Mouse (Mus musculus) 3T3-L1 (cell line): Measurements from ENCODE around the gene Serpine2.
A peak's percentile ranks its signal among the peaks of the same experiment; 100 is the strongest.

ENCODE experiments used
- DNase-seq: peaks from one replicate; pipeline ENCODE4 v3.0.0-alpha.2; 2015; ENCODE audit warnings: low read depth, low spot score

The Serpine2 gene

DNA sequence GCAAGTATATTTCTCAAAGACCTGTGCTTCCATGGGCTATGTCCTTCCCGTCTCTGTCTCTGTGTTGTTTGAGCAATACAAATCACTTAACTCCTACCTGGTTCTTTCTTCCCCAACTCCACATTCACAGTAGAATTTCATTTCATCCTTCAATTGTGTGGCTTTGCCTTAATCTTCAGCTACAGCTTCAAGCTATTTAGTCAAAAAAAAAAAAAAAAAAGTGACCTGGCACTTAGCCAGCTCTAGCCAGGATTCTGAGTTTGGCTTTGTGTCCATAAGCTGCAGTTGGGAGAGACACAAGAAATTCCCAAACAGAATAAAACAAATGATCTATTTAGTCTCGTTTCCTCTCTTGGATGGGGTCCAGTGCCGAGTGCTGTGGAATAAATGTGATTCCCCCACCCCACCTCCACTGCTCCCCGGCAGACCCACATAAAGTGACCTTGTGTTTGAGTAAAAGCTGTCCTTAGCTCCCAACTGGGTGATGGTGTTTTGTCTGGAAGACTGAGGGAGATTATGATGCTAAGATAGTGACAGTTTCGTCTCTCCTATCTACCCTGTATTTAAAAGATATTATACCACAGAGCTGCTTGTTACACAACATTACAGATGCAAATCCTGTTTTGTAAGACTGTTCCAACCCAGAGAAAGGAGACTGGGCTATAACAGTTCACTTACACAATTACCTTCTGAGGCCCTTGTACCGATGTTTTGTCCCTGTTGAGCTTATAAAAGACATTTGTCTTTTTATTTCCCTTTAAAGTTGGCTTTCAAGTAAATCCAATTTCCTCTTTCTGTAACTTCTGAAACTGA lies at the start of gene Serpine2:
Gene Serpine2 (minus strand): TSS at position 51 of the 813 bp plus-strand sequence.
- no peak for DNase-seq

DNA sequence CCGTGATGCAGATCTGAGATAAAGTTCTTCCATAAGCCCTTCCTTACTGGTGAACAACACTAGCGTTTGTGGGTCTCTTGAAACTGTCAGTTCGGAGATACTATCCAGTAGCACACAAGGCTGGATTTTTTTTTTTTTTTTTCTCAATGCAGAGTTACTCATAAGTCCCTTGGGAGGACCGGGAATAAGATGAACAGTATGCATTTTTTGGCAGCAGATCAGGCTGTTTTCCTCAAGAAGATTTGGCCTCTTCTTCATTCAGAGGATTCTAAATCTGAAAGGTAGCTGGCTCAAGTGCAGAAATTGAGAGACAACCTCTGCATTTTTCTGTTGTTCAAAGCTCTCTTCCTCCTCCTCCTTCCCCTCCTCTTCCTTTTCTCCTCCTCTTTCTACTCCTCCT lies 46.8 kb upstream of the Serpine2 start:
- peak; percentile 59 for DNase-seq

DNA sequence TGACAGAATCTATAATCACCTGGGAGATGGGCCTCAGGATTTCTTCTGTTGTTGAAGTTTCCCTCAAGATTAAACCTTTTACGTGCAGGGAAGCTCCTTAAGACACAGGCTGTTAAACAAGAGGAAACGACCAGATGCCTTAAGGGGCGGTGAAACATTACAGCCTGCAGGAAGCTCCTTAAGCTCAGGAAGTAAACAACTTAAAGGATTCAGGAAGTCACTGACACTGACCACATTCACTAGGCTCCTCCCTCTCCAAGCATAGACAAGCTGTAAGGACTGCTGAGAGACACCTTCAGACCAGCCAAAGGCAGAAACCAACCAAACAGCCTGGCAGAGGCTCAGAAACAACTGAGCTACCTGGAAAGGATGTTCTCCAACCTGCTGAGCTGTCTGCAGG lies 44.3 kb upstream of the Serpine2 start:
- DNase-seq = no peak

DNA sequence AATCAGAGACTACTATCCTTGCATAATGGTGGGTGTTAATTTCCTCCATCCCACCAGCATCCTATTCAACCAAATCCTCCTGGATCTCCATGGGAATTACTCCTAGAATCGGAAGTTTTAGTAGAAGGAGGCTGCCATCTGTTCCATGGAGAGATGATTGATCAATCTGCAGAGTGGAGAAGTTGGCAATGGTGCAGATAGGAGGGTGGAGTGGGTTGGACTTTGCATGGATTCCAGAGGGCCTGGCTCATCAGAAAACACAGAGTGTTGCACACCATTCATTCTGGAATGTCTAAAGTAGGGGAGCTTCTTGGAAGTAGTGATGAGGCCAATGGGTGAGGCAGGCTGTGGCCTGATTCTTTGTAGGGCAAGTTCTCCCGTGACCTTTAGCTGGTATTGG lies 41.9 kb upstream of the Serpine2 start:
- no peak for DNase-seq

DNA sequence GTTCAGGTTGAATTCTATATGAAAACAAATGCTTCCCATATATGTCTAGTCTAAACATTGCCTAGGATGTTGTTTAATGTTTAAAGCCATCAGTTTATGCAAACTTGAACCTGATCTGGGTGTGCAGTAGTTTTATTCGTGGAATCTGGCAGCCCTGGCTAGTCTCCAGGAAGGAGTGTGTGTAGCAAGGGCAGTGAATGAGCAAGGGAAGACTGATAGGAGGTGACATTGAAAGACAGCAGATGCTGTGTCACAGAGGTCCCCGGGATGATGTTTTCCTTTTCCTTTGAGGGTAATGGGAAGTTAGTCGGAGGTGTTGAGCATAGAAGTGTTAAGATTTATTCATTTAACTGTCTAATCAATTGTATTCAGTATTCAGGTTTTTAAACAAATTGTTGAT lies 21.7 kb upstream of the Serpine2 start:
- no peak for DNase-seq

DNA sequence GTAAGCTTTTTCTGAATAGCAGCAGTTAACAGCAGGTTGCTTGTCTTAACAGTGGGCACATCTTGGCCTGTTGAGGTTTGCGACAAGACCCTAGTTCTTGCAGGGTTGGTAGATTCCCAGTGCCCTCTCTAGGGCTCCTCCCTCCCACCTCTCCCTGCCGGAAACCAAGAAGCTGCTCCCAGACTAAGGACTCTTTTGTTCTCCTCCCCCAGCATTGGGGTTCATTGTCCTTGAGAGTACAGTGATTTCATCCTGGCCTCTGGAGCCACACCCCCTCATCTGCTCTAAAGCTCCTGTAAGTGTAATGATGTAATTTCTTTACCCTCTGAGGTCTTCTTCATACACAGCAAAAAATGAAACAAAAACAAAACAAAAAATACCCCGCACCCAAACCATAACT lies 13.8 kb upstream of the Serpine2 start:
- no peak for DNase-seq

DNA sequence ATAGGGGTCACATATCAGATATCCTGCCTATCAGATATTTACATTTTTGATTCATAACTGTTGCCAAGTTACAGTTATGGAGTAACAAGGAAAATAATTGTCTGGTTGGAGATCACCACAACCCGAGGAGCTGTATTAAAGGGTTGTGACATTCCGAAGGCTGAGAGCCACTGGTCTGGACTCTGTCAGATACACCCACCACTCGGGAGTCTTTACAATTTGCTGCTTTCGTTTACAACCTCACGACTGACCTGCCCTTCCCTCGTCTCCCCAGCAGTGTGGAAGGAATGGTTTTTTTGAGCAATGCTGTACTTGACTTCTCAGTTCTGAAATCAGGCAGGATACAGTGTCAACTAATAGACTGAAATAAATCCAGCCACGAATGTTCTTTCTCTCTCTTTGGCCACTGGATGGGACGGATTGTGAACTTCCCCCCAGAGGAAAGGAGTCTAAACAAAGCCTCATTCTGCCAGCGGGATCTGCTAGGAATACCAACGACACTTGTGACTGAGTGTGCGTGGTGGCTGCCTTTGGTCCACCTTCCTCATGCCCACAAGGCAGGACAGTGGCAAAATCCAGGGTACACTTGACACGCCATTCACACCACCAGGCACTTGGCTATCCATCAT lies 455 bp downstream of the Serpine2 start:
- no peak for DNase-seq

DNA sequence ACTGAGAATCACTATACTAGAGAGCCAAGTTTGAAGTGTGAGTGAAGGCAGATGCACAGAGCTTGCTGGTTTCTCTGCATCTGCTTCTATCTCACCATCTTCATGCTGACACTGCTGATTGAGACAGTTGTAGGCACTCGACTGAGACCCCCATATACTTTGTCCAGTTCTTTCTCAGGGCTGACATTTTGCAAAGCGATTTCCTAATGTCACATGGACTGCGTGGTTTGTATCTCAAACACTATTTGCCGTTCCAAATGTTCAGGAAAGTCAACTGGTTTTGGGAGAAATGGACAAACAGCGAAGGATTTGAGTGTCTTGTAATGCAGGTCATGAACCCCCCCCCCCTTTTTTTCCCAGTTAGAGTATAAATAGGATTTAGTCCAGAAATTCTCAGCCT lies 1.0 kb downstream of the Serpine2 start:
- no peak for DNase-seq

DNA sequence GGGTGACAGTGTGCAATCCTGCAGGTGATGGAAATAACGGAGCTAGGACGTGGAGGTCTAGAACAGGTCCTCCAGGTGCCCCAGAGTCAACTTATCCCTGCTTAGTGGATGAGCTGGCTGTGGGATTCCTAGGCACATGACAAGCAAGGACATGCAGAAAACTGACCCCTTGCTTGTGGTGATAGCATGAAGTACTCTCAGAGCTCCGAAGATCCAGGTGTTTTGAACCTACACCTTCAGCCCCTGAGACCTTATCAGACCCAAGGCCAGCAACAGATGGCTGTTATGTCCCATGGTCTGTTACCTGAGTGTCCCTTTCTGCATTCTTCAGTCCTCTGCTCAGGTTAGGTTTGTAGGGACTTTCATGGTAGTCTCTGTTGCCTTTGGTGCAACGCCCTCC lies 2.0 kb downstream of the Serpine2 start:
- DNase-seq = no peak

DNA sequence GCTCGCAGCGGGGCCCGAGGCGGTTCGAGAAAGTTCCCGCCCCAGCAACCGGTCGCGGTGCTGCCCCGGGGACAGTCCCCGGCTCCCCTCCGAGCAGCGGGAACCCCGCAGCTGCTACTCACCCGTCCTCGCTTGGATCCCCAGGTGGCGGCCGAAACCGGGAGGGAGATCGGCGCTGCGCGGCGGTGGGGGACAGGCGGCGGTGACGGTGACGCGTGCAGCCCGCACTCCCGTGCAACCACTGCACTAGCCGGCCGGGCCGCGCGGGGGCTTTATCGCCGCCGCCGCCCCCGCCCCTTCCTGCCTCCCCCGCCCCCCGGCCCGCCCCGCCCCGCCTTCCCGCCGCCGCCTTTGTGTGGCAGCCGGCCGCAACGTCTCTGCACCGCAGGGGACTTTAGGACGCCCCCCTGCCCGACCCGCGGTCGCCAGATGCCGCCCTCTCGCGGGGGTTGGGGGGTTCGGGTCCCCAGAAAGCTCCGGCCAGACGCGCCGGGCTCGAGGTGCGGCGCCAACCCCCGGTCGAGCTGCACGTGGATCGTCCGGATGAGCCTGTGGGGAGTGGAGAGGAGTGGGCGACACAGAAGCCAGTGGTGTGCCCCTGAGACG lies 2.5 kb downstream of the Serpine2 start:
- DNase-seq = no peak

DNA sequence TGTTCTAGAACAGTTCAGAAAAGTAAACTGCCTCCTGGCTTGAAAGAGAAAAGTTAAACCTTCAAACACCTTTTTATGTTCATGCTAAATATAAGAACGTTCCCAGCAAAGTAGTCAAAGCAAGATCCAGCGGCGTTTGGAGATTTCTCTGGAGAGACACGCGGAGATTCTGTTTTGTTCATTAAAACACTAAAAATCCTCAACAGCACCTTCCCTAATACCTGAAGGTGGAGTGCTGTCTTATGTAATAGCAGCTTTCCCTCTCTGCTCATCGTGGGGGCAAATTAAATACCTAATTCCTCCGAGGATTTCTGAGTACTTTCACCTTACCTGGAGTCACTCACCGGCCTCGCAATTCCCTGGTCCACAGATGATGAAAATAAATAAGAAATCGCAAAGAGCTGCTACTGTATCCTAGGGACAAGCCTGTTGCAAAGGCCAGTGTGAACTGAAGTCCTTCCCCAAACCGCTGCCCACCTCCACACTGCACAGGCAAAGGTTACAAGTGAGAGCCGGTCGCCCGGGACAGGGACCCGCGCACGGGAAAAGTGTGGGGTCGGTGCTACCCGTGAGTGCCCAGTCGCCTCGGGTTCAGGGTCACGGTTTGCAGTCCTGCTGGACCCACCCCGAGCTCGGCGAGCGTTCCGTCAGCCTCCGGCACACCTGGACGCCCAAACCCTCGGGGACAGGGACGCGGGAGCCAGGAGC lies 3.1 kb downstream of the Serpine2 start:
- no peak for DNase-seq

DNA sequence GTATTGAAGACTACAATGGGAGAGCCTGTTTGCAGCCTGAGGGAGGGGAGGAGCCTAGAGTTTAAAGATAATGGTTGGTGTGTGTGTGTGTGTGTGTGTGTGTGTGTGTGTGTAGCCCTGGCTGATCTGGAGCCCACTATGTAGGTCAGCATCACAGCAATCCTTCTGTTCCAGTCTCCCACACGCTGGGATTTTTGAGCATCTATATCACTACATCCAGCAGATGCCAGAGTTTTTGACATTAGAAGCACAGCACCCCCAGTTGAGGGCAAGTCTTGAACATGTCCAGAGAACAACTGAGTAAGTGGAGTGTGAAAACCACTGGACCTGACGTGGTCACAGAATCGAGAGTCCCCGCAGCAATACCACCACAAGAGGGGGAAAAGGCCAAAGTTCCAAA lies 4.2 kb downstream of the Serpine2 start:
- DNase-seq = no peak

DNA sequence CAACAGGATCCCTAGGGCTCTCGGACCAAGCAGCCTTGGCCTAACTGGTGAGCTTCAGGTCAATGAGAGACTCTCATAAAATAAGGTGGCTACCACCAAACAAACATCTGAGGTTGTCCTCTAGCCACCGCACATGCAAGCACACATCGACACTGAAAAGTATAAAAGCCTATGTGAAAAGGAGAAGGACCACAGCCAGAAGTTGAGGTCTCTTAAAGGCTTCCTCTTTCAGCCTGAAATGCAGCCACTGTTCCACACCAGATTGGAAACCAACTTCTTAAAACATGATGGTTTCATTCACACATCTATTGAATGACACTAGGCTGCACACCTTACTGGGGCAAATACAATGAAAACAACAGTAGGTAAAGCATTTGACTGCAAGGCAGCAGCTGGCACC lies 7.5 kb downstream of the Serpine2 start:
- DNase-seq = no peak

DNA sequence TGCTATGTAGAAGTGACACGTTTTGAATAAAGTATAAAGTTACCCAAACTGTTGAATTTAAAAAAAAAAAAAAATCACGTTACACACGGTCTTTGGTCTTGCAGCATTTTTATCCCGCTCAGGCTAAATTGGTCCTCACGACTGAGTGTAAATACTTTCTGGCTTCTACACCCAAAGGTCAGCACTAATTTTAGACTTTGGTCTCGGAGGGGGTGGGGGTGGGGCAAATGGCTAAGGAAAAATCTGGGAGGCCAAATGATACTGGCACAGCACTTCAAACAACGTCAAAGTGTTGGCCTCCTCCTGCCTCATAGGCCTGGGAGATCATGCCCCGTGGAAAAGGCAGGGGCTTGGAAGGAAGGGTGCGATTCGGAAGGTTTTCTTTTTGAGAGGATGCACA lies 10.6 kb downstream of the Serpine2 start:
- DNase-seq = no peak

DNA sequence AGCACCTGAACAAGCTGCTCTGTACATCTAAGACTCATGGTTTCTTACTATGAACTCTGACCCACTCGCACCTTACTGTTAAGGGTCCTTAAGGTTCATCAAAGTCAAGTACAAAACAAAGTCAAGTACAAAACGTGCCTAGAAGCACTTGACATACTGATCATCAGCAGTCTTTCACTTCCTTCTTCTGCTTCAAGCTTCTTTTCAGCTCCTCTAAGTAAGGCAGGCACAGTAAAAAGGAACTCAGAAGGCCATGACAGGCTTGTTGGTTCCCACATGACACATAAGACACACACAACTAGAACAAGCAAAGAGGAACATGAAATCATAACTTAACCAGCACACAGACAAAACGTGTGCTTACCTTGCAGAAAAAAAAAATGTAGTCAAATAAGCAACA lies 12.3 kb downstream of the Serpine2 start:
- DNase-seq = no peak

DNA sequence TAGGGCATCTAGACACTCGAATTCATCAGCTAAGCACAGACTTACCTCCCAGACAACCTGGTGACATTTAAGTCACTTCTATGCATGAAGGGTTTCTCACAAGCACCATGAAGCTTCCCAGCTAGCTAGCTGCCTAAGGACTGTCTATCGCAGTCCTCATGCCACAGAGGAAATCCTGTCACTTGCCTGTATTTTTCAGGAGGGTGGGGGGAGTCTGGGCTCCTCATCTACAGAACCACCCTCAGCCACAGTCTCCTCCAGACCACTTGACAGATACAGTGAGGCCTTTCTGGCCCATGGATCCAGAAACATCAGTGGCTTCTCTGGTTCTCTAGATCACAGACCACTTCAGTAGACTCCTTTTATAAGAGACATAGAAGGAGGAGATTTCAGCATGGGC lies 14.1 kb downstream of the Serpine2 start:
- no peak for DNase-seq

DNA sequence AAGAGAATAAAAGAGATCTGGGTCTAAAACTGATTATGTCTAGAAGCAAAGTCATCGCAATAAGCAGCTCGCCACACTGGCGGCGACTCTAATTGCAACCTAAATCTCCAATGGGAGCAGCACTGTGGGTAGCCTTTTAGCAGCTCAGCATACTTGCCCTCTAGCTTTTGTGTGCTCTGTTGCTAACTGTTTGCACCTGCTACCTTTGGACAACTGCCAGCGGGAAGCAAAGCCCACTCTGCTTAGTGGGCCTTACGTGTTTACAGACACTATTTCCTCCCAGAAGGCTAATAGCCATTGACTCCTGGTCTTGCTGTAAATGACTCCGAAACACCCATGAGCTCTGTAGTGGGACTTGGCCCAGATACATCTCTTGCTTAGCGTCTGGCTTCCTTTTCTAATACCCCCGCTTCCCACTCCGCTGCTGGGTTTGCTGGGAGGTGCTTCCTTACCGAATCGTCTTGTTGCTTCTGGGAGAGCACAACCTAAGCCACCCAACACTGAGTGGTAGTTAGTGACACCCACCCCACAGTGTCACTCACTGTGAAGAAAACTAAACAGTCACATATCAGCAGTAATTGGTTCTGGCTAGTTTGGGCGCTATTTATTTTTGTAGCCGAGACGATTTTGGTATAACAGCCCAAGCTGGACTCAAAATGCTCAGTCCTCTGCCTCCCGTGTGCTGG lies 28.1 kb downstream of the Serpine2 start:
- DNase-seq = no peak

DNA sequence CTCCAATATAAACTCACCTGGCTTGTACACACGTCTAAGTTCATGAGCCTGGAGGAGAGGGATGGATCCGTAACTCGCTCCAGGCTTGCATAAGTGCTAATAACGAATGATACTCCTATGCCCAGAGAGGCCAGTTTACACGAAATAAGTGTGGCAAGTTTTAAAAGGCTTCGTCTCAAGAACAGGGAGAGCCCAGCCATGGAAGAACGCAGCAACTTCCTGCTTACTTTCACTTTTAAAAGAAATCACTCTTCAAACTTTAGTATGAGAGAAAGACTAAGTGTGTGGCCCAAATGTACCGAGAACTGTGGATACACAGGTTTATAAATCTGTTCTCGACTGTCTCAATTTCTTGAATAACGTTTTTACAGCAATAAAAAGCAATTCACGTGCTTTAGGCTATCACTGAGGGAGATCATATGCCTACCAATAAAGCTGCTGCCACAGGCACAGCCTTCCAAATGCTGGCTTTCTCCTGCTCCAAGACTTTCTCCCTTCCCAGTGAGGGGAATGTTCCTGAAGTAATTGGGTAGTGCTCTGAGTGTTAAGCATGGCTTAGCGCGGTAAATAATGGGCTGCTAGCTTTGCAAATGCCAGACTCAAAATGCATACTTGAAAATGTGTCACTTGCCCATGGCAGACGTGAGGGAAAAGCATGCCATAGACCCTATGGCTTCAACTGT lies 36.9 kb downstream of the Serpine2 start:
- peak; percentile 5 for DNase-seq

DNA sequence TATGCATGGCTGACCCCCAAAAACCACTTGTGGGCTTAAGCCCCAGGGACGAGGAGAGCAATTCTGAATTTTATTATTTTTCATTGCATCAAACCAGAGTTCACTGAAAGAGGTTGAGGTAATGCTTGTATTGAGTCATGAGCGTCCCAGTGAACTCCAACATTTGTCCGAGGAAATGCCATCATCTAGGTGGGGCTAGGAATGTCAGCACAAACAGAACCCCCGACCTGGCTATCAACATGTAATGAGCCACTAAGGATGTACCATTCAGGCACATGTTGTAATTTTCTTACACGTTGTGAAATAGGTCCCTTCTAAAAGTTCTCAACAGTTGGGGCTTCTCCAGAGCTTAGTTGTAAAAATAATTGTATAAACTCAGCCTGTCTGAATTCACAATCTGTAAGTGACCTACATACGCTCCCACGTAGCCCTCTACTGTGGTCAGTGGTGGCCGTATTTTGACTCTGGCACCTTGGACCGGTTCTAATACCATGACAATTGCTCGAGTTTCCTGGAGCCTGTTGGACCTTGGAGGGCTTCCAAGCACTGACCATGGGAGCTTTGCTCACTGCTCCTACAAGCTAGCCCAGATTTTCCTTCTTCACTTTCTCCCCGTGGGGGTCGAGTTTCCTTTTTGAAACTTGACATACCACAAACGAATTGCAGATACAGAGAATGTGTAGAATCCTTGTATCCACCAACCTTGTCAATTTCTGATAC lies 38.0 kb downstream of the Serpine2 start:
- DNase-seq = peak; percentile 15

DNA sequence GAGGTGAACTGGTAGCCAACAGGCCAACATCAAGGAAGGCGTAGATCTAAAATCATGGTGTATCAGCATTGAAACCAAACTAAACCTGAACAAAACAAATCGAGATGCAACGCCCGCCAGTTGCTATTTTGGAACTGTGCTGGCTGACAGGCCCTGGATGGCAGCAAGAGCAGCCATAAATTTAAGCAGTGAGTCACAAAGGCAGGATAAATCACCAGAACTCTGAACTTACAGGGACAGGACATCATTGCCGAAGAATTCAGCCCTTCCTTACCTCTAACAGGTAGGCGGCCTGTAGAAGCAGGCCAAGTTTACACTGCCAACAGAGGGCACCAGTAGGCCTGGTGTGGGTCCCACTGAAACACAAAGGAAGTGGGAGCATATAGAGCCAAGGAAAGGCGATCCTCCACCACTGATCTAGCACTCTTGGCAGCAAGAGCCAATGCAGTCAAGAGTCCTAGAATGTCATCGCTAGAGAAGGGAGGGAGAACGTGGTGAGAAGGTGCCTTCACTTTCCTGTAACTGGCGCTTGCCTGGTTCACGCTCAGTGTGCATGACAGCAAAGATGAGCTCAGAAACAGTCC lies 41.6 kb downstream of the Serpine2 start:
- no peak for DNase-seq
